Mouse (Mus musculus) ES-Bruce4 (cell line): Measurements from ENCODE around the gene Fam171a1. TPM values are rescaled to one million over a fixed set of nuclear protein-coding genes. Genes with fewer than 3 reads are reported as not detected.
"Not testable (repeated sequence)": the region's sequence is repeated elsewhere in the genome, so short reads cannot be mapped to it uniquely, and the experiment has no call there.

ENCODE experiments used
- H3K27ac ChIP-seq: 2 replicates; pipeline ENCODE4 v1.5.1; 2012; ENCODE audit warnings: low read length, inconsistent platforms; ENCODE audit not compliant: insufficient read depth
- H3K27me3 ChIP-seq: 2 replicates; pipeline ENCODE4 v1.6.1; 2012; ENCODE audit warnings: mild to moderate bottlenecking, low read length, inconsistent platforms; ENCODE audit not compliant: control insufficient read depth, poor library complexity, insufficient read depth, severe bottlenecking
- H3K36me3 ChIP-seq: 2 replicates; pipeline ENCODE4 v1.6.1; 2012; ENCODE audit warnings: inconsistent platforms, mild to moderate bottlenecking, low read length, moderate library complexity; ENCODE audit not compliant: control insufficient read depth, poor library complexity, insufficient read depth, severe bottlenecking
- H3K4me1 ChIP-seq: one replicate; pipeline ENCODE4 v1.8.1; 2011; ENCODE audit warnings: low read length; ENCODE audit not compliant: control insufficient read depth, insufficient read depth
- H3K4me3 ChIP-seq: 2 replicates; pipeline ENCODE4 v1.5.1; 2011; ENCODE audit warnings: low read depth, mild to moderate bottlenecking, low read length
- H3K9ac ChIP-seq: 2 replicates; pipeline ENCODE4 v1.6.1; 2012; ENCODE audit warnings: low read depth, mild to moderate bottlenecking, inconsistent platforms; ENCODE audit not compliant: poor library complexity, severe bottlenecking
- H3K9me3 ChIP-seq: replicated peaks from 2 replicates; pipeline ENCODE4 v1.6.1; 2012; ENCODE audit warnings: mild to moderate bottlenecking, low read length, inconsistent platforms; ENCODE audit not compliant: control insufficient read depth, poor library complexity, insufficient read depth, severe bottlenecking
- CTCF ChIP-seq: IDR thresholded peaks from one replicate; pipeline ENCODE4 v1.8.1; 2011; ENCODE audit warnings: low read depth, low read length
- EP300 ChIP-seq: IDR thresholded peaks from 2 replicates; pipeline ENCODE4 v1.6.1; 2011; ENCODE audit warnings: low read depth, low read length; ENCODE audit not compliant: insufficient read depth
- POLR2A ChIP-seq: IDR thresholded peaks from one replicate; pipeline ENCODE4 v1.8.1; 2011; ENCODE audit warnings: low read length; ENCODE audit not compliant: insufficient read depth
- polyA plus RNA-seq: library from polyadenylated mRNA; stranded (reverse); fragments of >200 nt; gene quantifications from 2 replicates; pipeline ENCODE4 v1.2.4, GENCODE M21; 2011; ENCODE audit warnings: low read depth; ENCODE audit not compliant: missing spikeins, insufficient read depth, insufficient read length

The Fam171a1 gene
- polyA plus RNA-seq, 1 experiment, result 7.7 TPM

DNA sequence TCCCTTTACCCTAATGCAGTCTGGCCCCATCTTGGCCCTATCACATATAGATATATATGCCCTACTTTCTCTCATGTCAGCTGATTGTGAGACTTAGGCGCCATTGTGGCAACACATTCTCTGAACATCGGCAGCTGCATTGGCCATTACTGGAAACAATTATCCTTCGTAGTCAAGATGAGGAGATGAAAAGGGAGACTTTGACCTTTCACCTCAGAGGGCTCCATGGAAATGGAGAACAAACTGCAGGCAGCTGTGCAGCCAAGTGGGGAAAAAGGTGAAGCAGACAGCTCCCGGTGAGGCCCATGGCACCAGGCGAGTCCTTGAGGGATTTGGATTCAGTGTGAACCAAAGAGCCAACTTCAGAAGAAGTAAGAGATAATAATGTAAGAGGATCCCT is 81.5 kb downstream of the Fam171a1 start:
- no peaks in the 10 kb centered on the region for H3K27me3 ChIP-seq
- H3K9ac ChIP-seq, result no peak overlapping the region
- no peaks in the 10 kb centered on the region for H3K36me3 ChIP-seq
- no peak overlapping the region for H3K27ac ChIP-seq
- TF ChIP-seq POLR2A, result no peak
- no peak overlapping the region for H3K4me3 ChIP-seq
- no peaks in the 10 kb centered on the region for H3K4me1 ChIP-seq
- H3K9me3 ChIP-seq, result no peaks in the 10 kb centered on the region

GRCm38 (mm10) chr2:3200422-3200821 is 86.4 kb downstream of the Fam171a1 start:
- Histone ChIP-seq H3K9me3 (no peaks in the 10 kb centered on the region), H3K36me3 (no peaks in the 10 kb centered on the region), H3K4me1 (no peaks in the 10 kb centered on the region), H3K9ac (no peak overlapping the region), H3K27me3 (no peaks in the 10 kb centered on the region), H3K4me3 (no peak overlapping the region), H3K27ac (no peak overlapping the region)
- no peak for TF ChIP-seq POLR2A
- no peak for TF ChIP-seq EP300
- TF ChIP-seq CTCF, result no peak

- H3K9ac ChIP-seq, result no peak overlapping the region
- no peak overlapping the region for H3K27ac ChIP-seq
- TF ChIP-seq CTCF, result no peak
- no peak for TF ChIP-seq POLR2A
- TF ChIP-seq EP300, result no peak
- no peaks in the 10 kb centered on the region for H3K4me1 ChIP-seq
- no peaks in the 10 kb centered on the region for H3K27me3 ChIP-seq
- no peaks in the 10 kb centered on the region for H3K9me3 ChIP-seq
- no peaks in the 10 kb centered on the region for H3K36me3 ChIP-seq
- no peak overlapping the region for H3K4me3 ChIP-seq
Observed at GRCm38 (mm10) chr2:3206975-3207642, 93.1 kb downstream of the Fam171a1 start.

- Histone ChIP-seq H3K9me3 (no peaks in the 10 kb centered on the region), H3K4me3 (no peak overlapping the region), H3K27me3 (no peaks in the 10 kb centered on the region), H3K27ac (no peak overlapping the region), H3K4me1 (no peaks in the 10 kb centered on the region), H3K36me3 (no peaks in the 10 kb centered on the region), H3K9ac (no peak overlapping the region)
- no peak for TF ChIP-seq CTCF
- no peak for TF ChIP-seq POLR2A
- no peak for TF ChIP-seq EP300
Observed at GRCm38 (mm10) chr2:3215480-3215879, 101.5 kb downstream of the Fam171a1 start.

- H3K36me3 ChIP-seq, result no peaks in the 10 kb centered on the region
- TF ChIP-seq CTCF (no peak), EP300 (no peak), POLR2A (no peak)
- H3K4me3 ChIP-seq, result no peak overlapping the region
- no peaks in the 10 kb centered on the region for H3K4me1 ChIP-seq
- H3K27ac ChIP-seq, result no peak overlapping the region
- H3K27me3 ChIP-seq, result no peaks in the 10 kb centered on the region
- no peak overlapping the region for H3K9ac ChIP-seq
- no peaks in the 10 kb centered on the region for H3K9me3 ChIP-seq
Observed at GRCm38 (mm10) chr2:3216617-3217016, 102.6 kb downstream of the Fam171a1 start.

DNA sequence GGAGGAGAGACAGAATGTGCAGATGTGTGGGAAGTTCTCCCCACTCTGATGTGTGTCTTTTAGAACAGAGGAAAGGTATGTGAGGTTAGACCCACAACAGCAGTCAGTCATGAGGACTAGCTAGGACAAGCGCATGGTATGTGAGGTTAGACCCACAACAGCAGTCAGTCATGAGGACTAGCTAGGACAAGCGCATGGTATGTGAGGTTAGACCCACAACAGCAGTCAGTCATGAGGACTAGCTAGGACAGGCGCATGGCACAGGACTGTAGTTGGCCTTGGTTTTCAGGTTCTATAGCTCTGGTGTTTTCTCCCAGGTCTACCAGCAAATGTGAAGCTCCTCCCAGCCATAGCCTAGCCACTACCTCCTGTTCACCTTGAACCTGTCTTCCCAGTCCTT is 103.6 kb downstream of the Fam171a1 start:
- H3K9me3 ChIP-seq, H3K4me1 ChIP-seq, H3K4me3 ChIP-seq, H3K27me3 ChIP-seq, H3K27ac ChIP-seq, H3K36me3 ChIP-seq, H3K9ac ChIP-seq: not testable (repeated sequence)
